10 mouse cellular contexts compared by ENCODE assay signal in genomic region chr2:156297653-156298052, GRCm38 (mm10). TPM values are rescaled to one million over a fixed set of nuclear protein-coding genes. Genes with fewer than 3 reads are reported as not detected.
DNase-seq lines count a peak whose midpoint lies in the region; ATAC-seq lines count a peak whose summit lies in the region.
"Had no signal": no experiment of that assay in that cellular context is flagged by ENCODE, and none has a peak within 500 bp of the region (broad histone marks: within the 10 kb centered on the region; RNA-seq: fewer than 3 reads in every experiment).

No protein-coding gene starts in this region.

- ATAC-seq in kidney, embryonic 15.5 days (replicated peaks; ENCODE audit: low FRiP score): peak; percentile 77; the same call in 1 of the 2 replicates
- ATAC-seq in heart, embryonic 13.5 days (ENCODE audit: extremely low read depth, insufficient number of reproducible peaks, low FRiP score, low TSS enrichment): peak; percentile 54; the same call in 1 of the 2 replicates

- WGBS in kidney, embryonic 15.5 days: 45% methylated on average over 3 of the region's 3 CpGs
- 64% methylated on average over 3 of the region's 3 CpGs for WGBS in heart, embryonic 13.5 days

- H3K9ac ChIP-seq in kidney, embryonic 15.5 days: no peak overlapping the region
- H3K9ac ChIP-seq in heart, embryonic 13.5 days: no peak overlapping the region
- H3K9ac ChIP-seq: limb, embryonic 13.5 days had no signal

- H3K36me3 ChIP-seq in kidney, embryonic 15.5 days: peaks cover 83% of the 10 kb centered on the region
- peaks cover 88% of the 10 kb centered on the region for H3K36me3 ChIP-seq in heart, embryonic 13.5 days

- peaks cover 9% of the 10 kb centered on the region; the same call in 1 of the 2 replicates for H3K4me1 ChIP-seq in kidney, embryonic 15.5 days
- peaks cover 19% of the 10 kb centered on the region for H3K4me1 ChIP-seq in heart, embryonic 13.5 days
- H3K4me1 ChIP-seq: limb, embryonic 13.5 days had no signal

- no peak overlapping the region for H3K4me3 ChIP-seq in kidney, embryonic 15.5 days (replicated peaks)
- H3K4me3 ChIP-seq in heart, embryonic 13.5 days: no peak overlapping the region
- H3K4me3 ChIP-seq: limb, embryonic 13.5 days had no signal

- no peaks in the 10 kb centered on the region for H3K27me3 ChIP-seq in kidney, embryonic 15.5 days
- no peaks in the 10 kb centered on the region for H3K27me3 ChIP-seq in heart, embryonic 13.5 days (replicated peaks)
- H3K27me3 ChIP-seq: limb, embryonic 13.5 days had no signal

- H3K27ac ChIP-seq in kidney, embryonic 15.5 days: no peak overlapping the region
- H3K27ac ChIP-seq in heart, embryonic 13.5 days (replicated peaks): no peak overlapping the region

- no peak overlapping the region for H3K4me2 ChIP-seq in kidney, embryonic 15.5 days
- no peak overlapping the region for H3K4me2 ChIP-seq in heart, embryonic 13.5 days
- H3K4me2 ChIP-seq: limb, embryonic 13.5 days had no signal

- no peaks in the 10 kb centered on the region for H3K9me3 ChIP-seq in kidney, embryonic 15.5 days (replicated peaks)
- H3K9me3 ChIP-seq in heart, embryonic 13.5 days: no peaks in the 10 kb centered on the region
- H3K9me3 ChIP-seq: limb, embryonic 13.5 days had no signal

- no peak for DNase-seq in kidney, adult 8-10 months
- peak; percentile 62 for DNase-seq in NIH3T3 (ENCODE audit: low read depth)
- DNase-seq in kidney, postnatal 14 days: peak; percentile 73
- no peak for DNase-seq in thymus, postnatal 10 days (ENCODE audit: low spot score in 2 of 2)
- no peak for DNase-seq in right cerebral cortex, postnatal 10 days (ENCODE audit: low spot score in 2 of 2)
- no peak for DNase-seq in spleen, postnatal 4 days (ENCODE audit: low spot score in 2 of 2)
- DNase-seq: cerebellum, postnatal 25 days had no signal

RNA-seq across cellular contexts. Expression of gene Cnbd2, which starts 14.4 kb away (rescaled TPM):
- 6.3 TPM in 2 replicates for polyA plus RNA-seq in kidney, embryonic 15.5 days (2015; fragmentation: Nextera tagmentation; extraction: Ambion mirVana)
- polyA plus RNA-seq in heart, embryonic 13.5 days (2015; fragmentation: Nextera tagmentation; extraction: Ambion mirVana): 2.5 and 2.9 TPM in 2 replicates

RNA-seq across cellular contexts. Expression of gene Scand1, which starts 14.9 kb away (rescaled TPM):
- polyA plus RNA-seq in kidney, embryonic 15.5 days (2015; fragmentation: Nextera tagmentation; extraction: Ambion mirVana): 68.7 and 71.1 TPM in 2 replicates
- 47.0 and 53.3 TPM in 2 replicates for polyA plus RNA-seq in heart, embryonic 13.5 days (2015; fragmentation: Nextera tagmentation; extraction: Ambion mirVana)

Comparison
In these comparisons a context has a peak if more than half of its experiments do, and no peak if none do; other contexts are left out.
1. DNase-seq: peak in NIH3T3 (single experiment) and kidney, postnatal 14 days (single experiment); none in kidney, adult 8-10 months (0 of 2), thymus, postnatal 10 days (0 of 2), right cerebral cortex, postnatal 10 days (0 of 2) and spleen, postnatal 4 days (0 of 2).